Mouse (Mus musculus) E14TG2a.4 (cell line): ENCODE measurements around the gene Ncmap.

Source experiments
- CTCF ChIP-seq: conservative IDR thresholded peaks from 2 replicates; pipeline ENCODE4 v1.5.1; 2014; ENCODE audit warnings: low read length
- POU5F1 ChIP-seq: IDR thresholded peaks from 2 replicates; pipeline ENCODE4 v1.6.1; 2014; ENCODE audit warnings: low read length, borderline replicate concordance

DNA sequence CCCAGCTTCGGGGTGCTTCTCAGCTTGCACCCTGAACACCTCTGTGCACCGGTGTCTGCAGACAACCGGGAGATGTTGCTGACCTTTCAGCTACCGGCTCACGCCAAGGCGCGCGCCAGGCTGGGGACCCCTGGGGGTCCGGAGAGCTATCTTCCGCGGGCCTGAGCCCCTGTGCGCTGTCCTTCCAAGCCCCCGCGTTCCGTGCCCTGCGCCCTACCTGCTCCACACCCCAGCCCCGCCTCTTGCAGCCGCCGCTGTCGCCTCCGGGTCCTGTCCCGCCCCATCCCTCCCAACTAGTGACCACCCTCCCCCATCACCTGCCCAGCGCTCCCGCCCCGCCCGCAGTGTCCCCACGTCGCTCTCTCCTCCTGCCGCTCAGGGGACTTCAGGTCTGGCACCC is at the start of gene Ncmap:
- no peak for TF ChIP-seq CTCF
- no peak for TF ChIP-seq POU5F1
